Mouse (Mus musculus) olfactory bulb, adult 2 months (tissue): ENCODE results near the gene B3galnt2.

ENCODE experiments used
- CTCF ChIP-seq: fragments of 200-500 bp; IDR thresholded peaks from 2 replicates; pipeline ENCODE4 v1.5.1; 2012; ENCODE audit warnings: low read depth, mild to moderate bottlenecking, low read length, moderate library complexity; ENCODE audit not compliant: insufficient read depth
- POLR2A ChIP-seq: fragments of 200-500 bp; IDR thresholded peaks from 2 replicates; pipeline ENCODE4 v1.6.1; 2012; ENCODE audit warnings: mild to moderate bottlenecking, low read depth, low read length, moderate library complexity; ENCODE audit not compliant: insufficient read depth

- TF ChIP-seq CTCF, result no peak
- no peak for TF ChIP-seq POLR2A
Observed at GRCm38 (mm10) chr13:14011454-14011995, 57.3 kb downstream of the B3galnt2 start.
